Mouse (Mus musculus) heart, postnatal 14 days (tissue): ENCODE measurements around the gene Spsb2. TPM values are rescaled to one million over a fixed set of nuclear protein-coding genes. Genes with fewer than 3 reads are reported as not detected.
A peak's percentile ranks its signal among the peaks of the same experiment; 100 is the strongest.

Experiments used
- DNase-seq, 2 experiments: peaks; one replicate each; pipeline ENCODE4 v3.0.0; 2021 to 2022
- intact Hi-C: fragments of 180-260 bp; cut with DNase I; formaldehyde crosslinking; loops from one replicate; pipeline ENCODE4 v1.15.1; 2025
- total RNA-seq, 2 experiments: library from RNA; stranded (reverse); gene quantifications; 2 replicates each; pipeline ENCODE4 v1.2.3; 2021

Spsb2 gene
- total RNA-seq, 2 experiments from 2014 or later, result 3.2 to 3.5 TPM

GRCm38 (mm10) chr6:124847305-124847704, 38.8 kb downstream of the Spsb2 start:
- intact Hi-C loops, result loop anchor here (5.0 kb wide), 1 partner anchor 235 kb away; no protein-coding TSS in a partner anchor
- peak; percentile 89 to 97 for DNase-seq

GRCm38 (mm10) chr6:124850535-124850934, 42.1 kb downstream of the Spsb2 start:
- no peak for DNase-seq
- intact Hi-C loops, result loop anchor here (10.0 kb wide), 1 partner anchor 114 kb away; the partner anchor contains the start of gene Cops7a

GRCm38 (mm10) chr6:124854647-124855046, 46.2 kb downstream of the Spsb2 start:
- no peak for DNase-seq
- intact Hi-C loops, result loop anchor here (10.0 kb wide), 1 partner anchor 110 kb away; the partner anchor contains the start of gene Cops7a

GRCm38 (mm10) chr6:124856321-124856720, 47.9 kb downstream of the Spsb2 start:
- intact Hi-C loops, result loop anchor here (10.0 kb wide), 1 partner anchor 108 kb away; the partner anchor contains the start of gene Cops7a
- DNase-seq, result no peak

GRCm38 (mm10) chr6:124856916-124857839, 48.7 kb downstream of the Spsb2 start, which contains the start of gene P3h3:
Gene P3h3, minus strand, starts transcription at chr6:124857752.
- peak; percentile 82 to 86 for DNase-seq
- intact Hi-C loops, result loop anchor here (10.0 kb wide), 1 partner anchor 108 kb away; the partner anchor contains the start of gene Cops7a

GRCm38 (mm10) chr6:124857840-124858530, 49.5 kb downstream of the Spsb2 start:
- intact Hi-C loops, result loop anchor here (10.0 kb wide), 1 partner anchor 107 kb away; the partner anchor contains the start of gene Cops7a
- no peak for DNase-seq

- intact Hi-C loops, result loop anchor here (1.0 to 10.0 kb wide), 2 partner anchors 72 to 106 kb away; partner anchors contain the start of gene Cops7a
- no peak for DNase-seq
Measured at GRCm38 (mm10) chr6:124858561-124859318, 50.3 kb downstream of the Spsb2 start.

- DNase-seq, result peak; percentile 90 to 94
- intact Hi-C loops, result loop anchor here (1.0 to 10.0 kb wide), 4 partner anchors 43 to 223 kb away; partner anchors contain the start of gene Cops7a
Measured at GRCm38 (mm10) chr6:124859725-124860124, 51.3 kb downstream of the Spsb2 start.

Other genes with a start within 250 kb of the Spsb2 start
- 1 to 10 TPM; 1.1 to 1.5 TPM for gene C1rb, start 238.4 kb upstream of the Spsb2 start, total RNA-seq
- gene C1s2, start 172.6 kb upstream of the Spsb2 start, total RNA-seq, result under 1 TPM; 0.41 to 0.65 TPM
- 10 to 100 TPM; 54.0 to 56.7 TPM for gene Lpcat3, start 145.6 kb upstream of the Spsb2 start, total RNA-seq
- 10 to 100 TPM; 58.8 to 68.4 TPM for gene Emg1, start 96.5 kb upstream of the Spsb2 start, total RNA-seq
- 100 to 1,000 TPM; 326 to 358 TPM for gene Phb2, start 96.3 kb upstream of the Spsb2 start, total RNA-seq
- 1 to 10 TPM; 4.2 to 8.5 TPM for gene Ptpn6, start 69.9 kb upstream of the Spsb2 start, total RNA-seq
- gene Grcc10, start 67.3 kb upstream of the Spsb2 start, total RNA-seq, result 100 to 1,000 TPM; 323 to 327 TPM
- 1 to 10 TPM in 1 of 2 experiments, not detected in 1; 1.5 TPM for gene Gm45234, start 52.6 kb upstream of the Spsb2 start, total RNA-seq
- gene Atn1, start 52.1 kb upstream of the Spsb2 start, total RNA-seq, result 10 to 100 TPM; 48.1 to 48.9 TPM
- 1 to 10 TPM; 2.6 to 4.0 TPM for gene Eno2, start 39.0 kb upstream of the Spsb2 start, total RNA-seq
- gene Lrrc23, start 28.9 kb upstream of the Spsb2 start, total RNA-seq, result 1 to 10 TPM in 1 of 2 experiments, under 1 TPM in 1; 0.51 to 1.0 TPM
- gene Tpi1, start 5.6 kb downstream of the Spsb2 start, total RNA-seq, result 100 to 1,000 TPM; 772 to 817 TPM
- 10 to 100 TPM; 78.2 TPM for gene Usp5, start 20.8 kb downstream of the Spsb2 start, total RNA-seq
- 1 to 10 TPM; 3.5 to 9.6 TPM for gene Cdca3, start 20.9 kb downstream of the Spsb2 start, total RNA-seq
- gene Gnb3, start 31.6 kb downstream of the Spsb2 start, total RNA-seq, result 1 to 10 TPM; 2.8 to 3.3 TPM
- 10 to 100 TPM; 17.9 to 19.5 TPM for gene P3h3, start 49.1 kb downstream of the Spsb2 start, total RNA-seq
- gene Gpr162, start 55.3 kb downstream of the Spsb2 start, total RNA-seq, result 1 to 10 TPM; 1.8 to 2.4 TPM
- 10 to 100 TPM in 1 of 2 experiments, 1 to 10 TPM in 1; 1.2 to 12.3 TPM for gene Cd4, start 79.6 kb downstream of the Spsb2 start, total RNA-seq
- under 1 TPM; 0.62 to 0.80 TPM for gene Lag3, start 103.0 kb downstream of the Spsb2 start, total RNA-seq
- gene Ptms, start 111.4 kb downstream of the Spsb2 start, total RNA-seq, result 100 to 1,000 TPM; 369 to 378 TPM
- gene Mlf2, start 122.7 kb downstream of the Spsb2 start, total RNA-seq, result 100 to 1,000 TPM; 214 to 217 TPM
- 10 to 100 TPM; 90.1 to 99.6 TPM for gene Cops7a, start 156.9 kb downstream of the Spsb2 start, total RNA-seq
- under 1 TPM; 0.60 to 0.66 TPM for gene Pianp, start 188.0 kb downstream of the Spsb2 start, total RNA-seq
- gene Zfp384, start 200.5 kb downstream of the Spsb2 start, total RNA-seq, result 10 to 100 TPM; 24.4 to 24.8 TPM
- 10 to 100 TPM; 40.6 to 41.9 TPM for gene Ing4, start 231.1 kb downstream of the Spsb2 start, total RNA-seq
- gene Acrbp, start 241.0 kb downstream of the Spsb2 start, total RNA-seq, result 1 to 10 TPM; 3.8 to 4.5 TPM